Mouse (Mus musculus): ENCODE measurements around the gene H2-M11.

DNA sequence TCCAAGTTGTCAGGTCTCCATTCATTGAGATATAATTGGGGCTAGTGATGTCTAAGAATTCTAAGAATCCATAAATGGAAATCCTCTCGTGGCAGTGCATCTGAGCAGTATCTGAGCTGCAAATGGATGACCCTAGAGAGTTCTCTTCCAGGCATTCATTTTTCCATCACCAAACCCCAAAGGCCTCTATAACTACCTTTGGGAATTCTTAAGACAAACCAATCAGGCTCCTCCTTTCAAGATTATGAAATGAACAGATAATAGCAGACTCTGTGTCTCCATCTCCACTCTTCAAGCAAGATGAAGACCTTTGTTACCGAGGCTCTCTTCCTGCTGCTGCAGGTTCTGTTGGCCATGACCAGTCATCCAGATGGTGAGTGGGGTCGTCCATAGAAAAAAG is at the start of gene H2-M11:
- TF ChIP-seq POLR2A (IDR thresholded peaks at IDR 0.05; ENCODE audit: insufficient read depth, low read length) (no peak), CTCF (IDR thresholded peaks at IDR 0.05; ENCODE audit: low read depth, low read length) (no peak), EP300 (IDR thresholded peaks at IDR 0.05; ENCODE audit: insufficient read depth, low read depth, low read length) (no peak)

Measured in ES-Bruce4 (cell line).